Mouse (Mus musculus): ENCODE data around the gene D17H6S53E.

Gene D17H6S53E

GRCm38 (mm10) chr17:35126206-35126611 lies at the start of gene D17H6S53E:
Gene D17H6S53E, plus strand, starts transcription at chr17:35126373.
- peak; percentile 72 for DNase-seq (ENCODE audit: low spot score)

- DNase-seq (ENCODE audit: low spot score): no peak
Observed at GRCm38 (mm10) chr17:35076507-35077176, 49.5 kb upstream of the D17H6S53E start, which contains the start of gene Ly6g6e. Gene Ly6g6e, plus strand, starts transcription at chr17:35076902.

GRCm38 (mm10) chr17:35077285-35077684 lies 48.9 kb upstream of the D17H6S53E start:
- DNase-seq (ENCODE audit: low spot score): no peak

GRCm38 (mm10) chr17:35077786-35078233 lies 48.4 kb upstream of the D17H6S53E start, which contains the start of gene Ly6g6d:
Gene Ly6g6d, minus strand, starts transcription at chr17:35078065.
- no peak for DNase-seq (ENCODE audit: low spot score)

GRCm38 (mm10) chr17:35079778-35080177 lies 46.4 kb upstream of the D17H6S53E start:
- DNase-seq (ENCODE audit: low spot score): no peak

GRCm38 (mm10) chr17:35080248-35080647 lies 45.9 kb upstream of the D17H6S53E start:
- DNase-seq (ENCODE audit: low spot score): no peak

GRCm38 (mm10) chr17:35080710-35081109 lies 45.5 kb upstream of the D17H6S53E start:
- DNase-seq (ENCODE audit: low spot score): no peak

- peak; percentile 57 for DNase-seq (ENCODE audit: low spot score)
Observed at GRCm38 (mm10) chr17:35082841-35083576, 43.2 kb upstream of the D17H6S53E start.

GRCm38 (mm10) chr17:35083929-35084497 lies 42.2 kb upstream of the D17H6S53E start:
- no peak for DNase-seq (ENCODE audit: low spot score)

- DNase-seq (ENCODE audit: low spot score): no peak
Observed at GRCm38 (mm10) chr17:35085208-35085865, 40.8 kb upstream of the D17H6S53E start, which contains the start of gene Ly6g6f. Gene Ly6g6f, minus strand, starts transcription at chr17:35085610.

GRCm38 (mm10) chr17:35088151-35088550 lies 38.0 kb upstream of the D17H6S53E start:
- DNase-seq (ENCODE audit: low spot score): no peak

- DNase-seq (ENCODE audit: low spot score): peak; percentile 97
Observed at GRCm38 (mm10) chr17:35088825-35089644, 37.1 kb upstream of the D17H6S53E start, which contains the start of gene Abhd16a. Gene Abhd16a, plus strand, starts transcription at chr17:35089263.

- DNase-seq (ENCODE audit: low spot score): peak; percentile 87
Observed at GRCm38 (mm10) chr17:35090166-35090932, 35.8 kb upstream of the D17H6S53E start.

- DNase-seq (ENCODE audit: low spot score): peak; percentile 62
Observed at GRCm38 (mm10) chr17:35092403-35093198, 33.6 kb upstream of the D17H6S53E start.

- DNase-seq (ENCODE audit: low spot score): no peak
Observed at GRCm38 (mm10) chr17:35094475-35095365, 31.5 kb upstream of the D17H6S53E start.

GRCm38 (mm10) chr17:35096597-35096996 lies 29.6 kb upstream of the D17H6S53E start:
- no peak for DNase-seq (ENCODE audit: low spot score)

GRCm38 (mm10) chr17:35097164-35097655 lies 29.0 kb upstream of the D17H6S53E start:
- no peak for DNase-seq (ENCODE audit: low spot score)

- no peak for DNase-seq (ENCODE audit: low spot score)
Observed at GRCm38 (mm10) chr17:35100196-35100765, 25.9 kb upstream of the D17H6S53E start.

Measured in MN1 (cell line).